Mouse (Mus musculus) cortical plate, adult 2 months (tissue): ENCODE data around the gene Myo16.

Experiments
- CTCF ChIP-seq: fragments of 200-500 bp; IDR thresholded peaks from 2 replicates; pipeline ENCODE4 v1.5.1; 2011; ENCODE audit warnings: mild to moderate bottlenecking, control low read depth, low read length; ENCODE audit not compliant: insufficient read depth; ENCODE audit errors: extremely low read depth
- POLR2A ChIP-seq: fragments of 200-500 bp; IDR thresholded peaks from 2 replicates; pipeline ENCODE4 v1.6.1; 2011; ENCODE audit warnings: mild to moderate bottlenecking, low read length, control low read depth; ENCODE audit not compliant: insufficient read depth; ENCODE audit errors: extremely low read depth

- TF ChIP-seq CTCF (no peak), POLR2A (no peak)
Observed at GRCm38 (mm10) chr8:10413881-10414280, 260.2 kb downstream of the Myo16 start.
